Comparison of ENCODE assay signal across 13 mouse cellular contexts in the genomic region with DNA sequence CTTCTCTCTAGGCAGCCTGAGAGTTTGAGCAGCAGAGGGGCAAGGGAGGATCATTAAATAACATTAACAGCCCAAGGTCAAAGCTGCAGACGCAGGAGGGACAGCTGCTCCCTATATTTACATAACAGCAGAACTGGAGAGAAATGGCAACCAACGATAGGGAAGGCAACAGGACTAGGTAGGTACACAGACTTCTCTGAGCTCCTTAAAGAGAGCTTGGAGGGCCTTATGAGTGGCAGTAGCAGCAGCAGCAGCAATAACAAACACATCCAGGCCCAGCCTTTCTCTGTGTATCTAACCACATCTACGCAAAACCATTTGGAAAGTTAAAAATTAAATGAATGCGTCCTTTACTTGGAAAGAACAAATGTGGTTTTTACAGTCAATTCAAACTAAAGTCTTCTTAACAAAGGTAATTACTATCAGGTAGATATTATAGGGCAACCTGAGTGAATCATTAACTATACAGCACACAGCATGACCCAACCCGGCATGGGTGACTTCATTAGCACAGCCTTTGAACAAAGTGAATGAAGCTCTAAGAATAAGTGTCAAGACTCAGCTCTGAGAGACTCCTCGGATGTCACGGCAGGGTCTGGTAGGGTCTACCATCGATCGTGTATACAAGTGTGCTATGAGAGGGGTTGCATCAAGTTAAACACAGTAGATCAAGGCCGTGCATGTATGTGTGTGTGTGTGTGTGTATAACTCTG. TPM values are rescaled to one million over a fixed set of nuclear protein-coding genes. Genes with fewer than 3 reads are reported as not detected.
DNase-seq lines count a peak whose midpoint lies in the region; ATAC-seq and TF ChIP-seq lines count a peak whose summit lies in the region.
"Had no signal": no experiment of that assay in that cellular context is flagged by ENCODE, and none has a peak within 500 bp of the region (broad histone marks: within the 10 kb centered on the region; RNA-seq: fewer than 3 reads in every experiment).

No protein-coding gene starts in this region.

- no peak for TF ChIP-seq POLR2A in lung, adult 2 months (IDR thresholded peaks at IDR 0.05; ENCODE audit: borderline replicate concordance, extremely low read depth, low read depth, low read length)

- 58% methylated on average over 10 of the region's 10 CpGs for WGBS in lung, adult 2 months
- 38% methylated on average over 10 of the region's 10 CpGs for WGBS in intestine, embryonic 14.5 days

- intact Hi-C loops in gastrocnemius, adult 2 months (cut with DNase I) = no loop called here

- H3K4me1 ChIP-seq in lung, adult 2 months (ENCODE audit: control insufficient read depth, insufficient read depth, low read length) = no peaks in the 10 kb centered on the region
- H3K4me1 ChIP-seq in intestine, embryonic 14.5 days (replicated peaks; ENCODE audit: control insufficient read depth, insufficient read depth, low read length) = peaks cover 49% of the 10 kb centered on the region

- no peaks in the 10 kb centered on the region for H3K36me3 ChIP-seq in intestine, embryonic 14.5 days (ENCODE audit: control insufficient read depth, insufficient read depth, low read length)

- DNase-seq in lung, adult 2 months = no peak
- DNase-seq in lung, postnatal 4 days = no peak
- DNase-seq in intestine, embryonic 14.5 days (ENCODE audit: low spot score) = peak; percentile 62
- peak; percentile 51 for DNase-seq in kidney, postnatal 14 days
- peak; percentile 59 for DNase-seq in lung, postnatal 36 days
- DNase-seq in gastrocnemius, adult 18-20 months (ENCODE audit: low spot score) = no peak
- DNase-seq in frontal cortex, postnatal 10 days (ENCODE audit: low spot score in 2 of 2) = no peak
- no peak for DNase-seq in gastrocnemius, adult 2 months
- DNase-seq: gastrocnemius, postnatal 25 days; heart, postnatal 36 days; thymus, adult 18-20 months had no signal

- ATAC-seq in intestine, embryonic 14.5 days (replicated peaks; ENCODE audit: low FRiP score, low TSS enrichment, low read depth) = peak; percentile 75

- H3K27ac ChIP-seq in intestine, embryonic 14.5 days (ENCODE audit: low read depth) = peak overlapping the region; percentile 85
- H3K27ac ChIP-seq in gastrocnemius, adult 2 months = no peak overlapping the region

- H3K4me2 ChIP-seq in intestine, embryonic 14.5 days (ENCODE audit: low read length) = peak overlapping the region; percentile 43

- peak overlapping the region; percentile 22; the same call in 1 of the 2 replicates for H3K9ac ChIP-seq in intestine, embryonic 14.5 days (ENCODE audit: low read length)

- peak overlapping the region; percentile 46 for H3K4me3 ChIP-seq in lung, adult 2 months (replicated peaks; ENCODE audit: extremely low read depth, low read depth, low read length)
- H3K4me3 ChIP-seq in intestine, embryonic 14.5 days (ENCODE audit: low read depth, low read length) = peak overlapping the region; percentile 32
- H3K4me3 ChIP-seq in gastrocnemius, adult 2 months = no peak overlapping the region

- no peak for TF ChIP-seq CTCF in lung, adult 2 months (IDR thresholded peaks at IDR 0.05; ENCODE audit: insufficient read depth, low read length)
- no peak for TF ChIP-seq CTCF in gastrocnemius, adult 2 months (IDR thresholded peaks at IDR 0.05)

- no peaks in the 10 kb centered on the region for H3K9me3 ChIP-seq in intestine, embryonic 14.5 days (ENCODE audit: control insufficient read depth, low read length)

- no peaks in the 10 kb centered on the region for H3K27me3 ChIP-seq in intestine, embryonic 14.5 days (replicated peaks; ENCODE audit: control insufficient read depth, insufficient read depth, low read length)
- H3K27me3 ChIP-seq: CH12.LX had no signal

RNA-seq across cellular contexts. Expression of gene Slc44a3, which starts 1.5 kb away (rescaled TPM):
- 17.6 and 23.2 TPM in 2 replicates for polyA plus RNA-seq in lung, adult 2 months (2012; rRNA removed)
- polyA plus RNA-seq in intestine, embryonic 14.5 days (2014; fragmentation: Nextera tagmentation; extraction: Ambion mirVana) = 29.6 and 34.4 TPM in 2 replicates
- not detected for total RNA-seq in gastrocnemius, adult 18-20 months (2021)
- not detected for total RNA-seq in gastrocnemius, adult 2 months (2021)
- total RNA-seq: CH12.LX; left cerebral cortex, adult 18-20 months had no signal

Comparison
In these comparisons a context has a peak if more than half of its experiments do, and no peak if none do; other contexts are left out.
1. DNase-seq: peak in intestine, embryonic 14.5 days (single experiment), kidney, postnatal 14 days (single experiment) and lung, postnatal 36 days (single experiment); none in lung, adult 2 months (single experiment), lung, postnatal 4 days (0 of 2), gastrocnemius, adult 18-20 months (single experiment), frontal cortex, postnatal 10 days (0 of 2) and gastrocnemius, adult 2 months (single experiment).